Mouse (Mus musculus) heart, postnatal 0 days (tissue): ENCODE data around the gene Atxn7l2.

Source experiments
- CTCF ChIP-seq: IDR thresholded peaks from 2 replicates; pipeline ENCODE4 v1.5.1; 2016; ENCODE audit warnings: antibody characterized with exemption, control low read depth, low read depth
- EP300 ChIP-seq: IDR thresholded peaks from 2 replicates; pipeline ENCODE4 v1.6.1; 2016; ENCODE audit warnings: antibody characterized with exemption, low read depth

DNA sequence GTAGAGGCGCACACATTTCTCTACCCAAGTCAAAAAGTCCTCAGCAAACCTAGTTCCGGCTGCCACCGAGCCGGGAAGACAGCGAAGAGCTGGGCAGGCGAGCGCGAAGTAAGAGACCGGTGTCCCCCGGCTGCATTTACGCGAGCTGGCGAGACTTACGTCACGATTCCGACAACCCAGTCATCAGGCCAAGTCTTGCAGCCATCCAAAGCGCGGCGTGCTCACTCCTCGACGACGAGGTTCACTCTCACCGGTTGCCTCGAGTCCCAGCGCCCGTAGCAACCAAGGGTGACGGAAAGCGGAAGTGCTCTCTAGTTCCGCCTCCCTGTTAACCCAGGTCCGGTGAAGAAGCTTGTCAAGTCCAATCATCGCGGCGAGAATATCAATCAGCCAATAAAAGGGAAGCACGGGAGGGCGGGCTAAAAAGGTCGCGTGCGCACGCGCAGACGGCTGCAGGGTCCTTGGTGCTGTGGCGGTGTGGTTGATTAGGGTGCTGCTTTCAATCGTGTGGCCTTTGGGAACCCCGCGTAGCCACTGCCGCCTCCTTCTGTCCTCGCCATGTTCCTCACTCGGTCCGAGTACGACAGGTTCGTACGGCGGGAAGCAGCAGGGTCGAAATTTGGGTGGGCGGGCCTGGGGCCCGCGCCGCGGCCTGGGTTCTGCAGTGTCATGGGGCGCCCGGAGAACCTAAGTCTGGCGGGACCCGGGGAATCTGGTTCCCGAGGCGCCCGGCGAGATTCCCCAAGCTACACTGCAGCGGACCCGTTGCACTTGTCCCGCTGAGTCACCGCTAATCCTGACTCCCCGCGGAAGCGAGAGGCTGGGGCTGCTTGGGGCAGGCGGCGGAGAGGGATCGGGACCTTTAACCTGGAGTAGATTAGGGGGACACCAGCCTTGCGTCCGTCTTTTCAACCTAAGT lies 46.2 kb upstream of the Atxn7l2 start, which contains the start of gene Psma5:
- no peak for TF ChIP-seq CTCF
- TF ChIP-seq EP300, result no peak
